Mouse (Mus musculus) midbrain, embryonic 10.5 days (tissue): ENCODE results near the gene Gpld1. TPM values are rescaled to one million over a fixed set of nuclear protein-coding genes. Genes with fewer than 3 reads are reported as not detected.
"Not testable (repeated sequence)": the region's sequence is repeated elsewhere in the genome, so short reads cannot be mapped to it uniquely, and the experiment has no call there.

Experiments used
- DNase-seq: peaks from one replicate; pipeline ENCODE4 v3.0.0-alpha.2; 2017; ENCODE audit warnings: low spot score
- H3K27ac ChIP-seq: fragments of 300-500 bp; sonication (generic); replicated peaks from 2 replicates; pipeline ENCODE4 v1.5.1; 2016; ENCODE audit warnings: mild to moderate bottlenecking
- H3K27me3 ChIP-seq: fragments of 300-500 bp; sonication (generic); 2 replicates; pipeline ENCODE4 v1.6.1; 2016; ENCODE audit warnings: low read depth, mild to moderate bottlenecking; ENCODE audit not compliant: poor library complexity, severe bottlenecking
- H3K36me3 ChIP-seq: fragments of 300-500 bp; sonication (generic); 2 replicates; pipeline ENCODE4 v1.6.1; 2016; ENCODE audit warnings: mild to moderate bottlenecking, moderate library complexity
- H3K4me1 ChIP-seq: fragments of 300-500 bp; sonication (generic); 2 replicates; pipeline ENCODE4 v1.6.1; 2016
- H3K4me3 ChIP-seq: fragments of 300-500 bp; sonication (generic); 2 replicates; pipeline ENCODE4 v1.5.1; 2016; ENCODE audit warnings: mild to moderate bottlenecking, moderate library complexity
- H3K9me3 ChIP-seq: fragments of 300-500 bp; sonication (generic); replicated peaks from 2 replicates; pipeline ENCODE4 v1.6.1; 2016; ENCODE audit warnings: mild to moderate bottlenecking
- WGBS: fragments of 180-500 bp; shearing (Covaris S2); methylation state at CpG from one replicate; pipeline ENCODE4 v1.1.7; 2016; 5-methylcytosine and 5-hydroxymethylcytosine counted together
- polyA plus RNA-seq: library from polyadenylated mRNA; unstranded; fragments of >200 nt; fragmentation: Nextera tagmentation; extraction: Ambion mirVana; gene quantifications from 2 replicates; pipeline ENCODE4 v1.2.1, GENCODE M21; 2016

The Gpld1 gene
- polyA plus RNA-seq, 1 experiment from 2014 or later = 0.21 TPM

DNA sequence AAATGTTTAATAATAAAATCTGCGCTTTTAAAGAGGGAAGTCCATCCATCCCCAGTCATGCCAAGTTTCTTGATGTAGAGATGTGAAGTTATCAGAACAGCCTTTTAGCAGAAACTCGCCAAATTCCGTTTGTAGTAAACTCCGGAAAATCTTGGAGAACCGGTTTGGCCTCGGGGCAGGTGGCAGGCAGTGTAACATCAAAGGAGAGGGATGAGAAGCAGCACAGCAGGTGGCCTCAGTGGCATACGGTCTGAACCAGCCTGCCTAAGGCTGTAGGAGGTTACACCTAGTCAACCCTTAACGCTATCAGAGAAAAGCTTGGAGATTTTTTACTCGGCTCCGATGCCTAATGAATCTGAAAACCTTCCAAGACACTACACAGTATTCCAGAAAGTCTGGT is 12.5 kb downstream of the Gpld1 start:
- Histone ChIP-seq H3K36me3 (no peaks in the 10 kb centered on the region), H3K27me3 (0 out of 2 replicates have a peak, but pooled peaks cover 4% of the 10 kb centered on the region), H3K9me3 (no peaks in the 10 kb centered on the region), H3K4me3 (no peak overlapping the region), H3K27ac (no peak overlapping the region), H3K4me1 (no peaks in the 10 kb centered on the region)
- 21% methylated on average over 10 of the region's 10 CpGs for WGBS
- DNase-seq = no peak

DNA sequence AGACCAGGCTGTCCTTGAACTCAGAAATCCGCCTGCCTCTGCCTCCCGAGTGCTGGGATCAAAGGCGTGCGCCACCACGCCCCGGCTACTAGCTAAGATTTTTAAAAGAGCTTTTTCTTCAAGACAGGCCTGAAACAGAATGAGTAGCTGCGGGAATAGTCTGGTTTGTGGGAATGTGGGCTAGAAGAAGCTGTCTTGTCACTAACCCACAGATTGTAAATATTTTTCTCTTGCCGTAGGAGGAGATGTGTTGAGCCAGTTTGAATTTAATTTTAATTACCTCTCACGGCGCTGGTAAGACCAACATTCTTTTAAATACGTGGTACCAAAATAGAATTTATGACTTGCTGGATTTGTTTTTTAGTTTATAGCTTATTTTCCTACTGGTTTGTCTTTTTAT is 15.7 kb downstream of the Gpld1 start:
- WGBS = 93% methylated on average over 11 of the region's 11 CpGs
- DNase-seq = no peak
- no peak overlapping the region for H3K27ac ChIP-seq

DNA sequence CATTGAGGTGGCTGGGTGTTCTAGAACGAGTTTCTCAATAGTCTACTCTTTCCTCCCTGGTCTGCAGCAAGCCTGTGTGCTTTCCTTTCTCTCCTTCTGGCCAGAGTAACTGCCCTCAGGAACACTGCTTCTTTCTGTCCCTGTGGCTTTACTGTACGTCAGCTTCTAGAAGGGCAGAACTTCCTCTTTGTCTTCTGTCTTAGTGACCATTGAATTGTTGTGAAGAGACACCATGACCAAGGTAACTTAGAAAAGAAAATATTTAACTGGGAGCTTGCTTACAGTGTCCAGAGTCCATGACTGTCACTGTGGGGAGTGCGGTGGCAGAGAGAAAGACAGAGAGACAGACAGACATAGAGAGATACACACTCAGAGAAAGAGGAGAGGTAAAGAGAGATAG is 17.1 kb downstream of the Gpld1 start:
- H3K4me1 ChIP-seq = peaks cover under 1% of the 10 kb centered on the region
- 89% methylated on average over 3 of the region's 3 CpGs for WGBS
- H3K27me3 ChIP-seq = peaks cover 10% of the 10 kb centered on the region
- no peaks in the 10 kb centered on the region for H3K36me3 ChIP-seq
- no peak overlapping the region for H3K4me3 ChIP-seq
- H3K9me3 ChIP-seq = no peaks in the 10 kb centered on the region
- H3K27ac ChIP-seq = no peak overlapping the region
- no peak for DNase-seq

More for the DNA sequence above, 15.7 kb downstream of the Gpld1 start:
- Histone ChIP-seq H3K9me3 (no peaks in the 10 kb centered on the region), H3K27me3 (0 out of 2 replicates have a peak, but pooled peaks cover 4% of the 10 kb centered on the region), H3K36me3 (no peaks in the 10 kb centered on the region), H3K4me3 (no peak overlapping the region), H3K4me1 (no peaks in the 10 kb centered on the region)

DNA sequence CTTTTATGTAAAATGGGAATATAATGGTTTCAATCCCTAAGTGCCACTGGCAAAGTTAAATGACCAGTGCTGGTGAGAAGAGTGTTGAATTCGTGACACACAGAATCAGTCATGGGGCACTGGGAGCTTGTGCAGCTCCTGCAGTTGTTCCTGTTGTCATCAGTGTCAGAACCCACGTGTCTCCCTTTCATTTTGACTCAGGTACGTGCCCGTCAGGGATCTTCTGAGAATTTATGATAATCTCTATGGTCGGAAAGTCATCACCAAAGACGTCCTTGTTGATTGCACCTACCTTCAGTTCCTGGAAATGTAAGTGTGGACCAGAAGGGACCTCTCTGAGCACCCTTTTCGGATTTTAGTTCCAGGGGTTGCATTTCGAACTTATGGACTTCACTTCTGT is 19.2 kb downstream of the Gpld1 start:
- 90% methylated on average over 8 of the region's 8 CpGs for WGBS
- no peak for DNase-seq
- no peaks in the 10 kb centered on the region for H3K36me3 ChIP-seq
- H3K9me3 ChIP-seq = no peaks in the 10 kb centered on the region
- H3K4me3 ChIP-seq = no peak overlapping the region
- H3K27ac ChIP-seq = no peak overlapping the region
- peaks cover 9% of the 10 kb centered on the region for H3K27me3 ChIP-seq
- H3K4me1 ChIP-seq = peaks cover 9% of the 10 kb centered on the region

DNA sequence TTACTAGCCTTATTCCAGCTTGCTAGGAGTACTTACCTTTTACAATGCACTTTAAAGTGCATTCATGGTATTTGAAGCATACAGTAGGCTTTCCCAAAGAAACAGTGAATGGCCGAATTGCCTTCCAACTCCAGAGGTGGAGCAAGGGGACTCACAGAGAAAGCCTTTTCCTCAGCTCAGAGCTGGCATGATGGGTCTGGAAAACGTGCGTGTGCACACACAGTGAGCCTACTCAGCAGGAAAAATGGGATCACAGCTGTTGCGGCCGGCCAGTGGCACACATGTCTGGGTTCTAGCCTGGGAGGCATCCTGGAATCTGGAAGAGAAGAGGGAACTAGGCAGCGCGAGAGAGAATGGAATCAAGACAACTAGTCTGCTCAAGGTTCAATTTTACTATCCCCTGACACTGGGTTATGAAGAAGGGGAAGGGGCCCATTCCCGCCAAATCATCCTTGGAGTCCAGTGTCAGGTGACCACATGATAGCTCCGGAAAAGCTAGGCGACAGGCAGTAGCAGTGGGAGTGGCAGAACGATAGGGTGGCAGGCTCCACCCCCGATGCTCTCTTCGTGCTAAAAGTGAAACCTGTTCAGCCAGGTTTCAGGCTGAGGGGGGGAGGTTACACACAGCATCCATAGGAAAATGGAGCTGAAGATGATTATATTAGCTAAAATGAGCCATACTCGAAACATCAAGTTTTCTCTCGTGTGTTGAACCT is 22.3 kb downstream of the Gpld1 start:
- Histone ChIP-seq H3K9me3 (no peaks in the 10 kb centered on the region), H3K36me3 (no peaks in the 10 kb centered on the region), H3K4me3 (peak overlapping the region; percentile 37), H3K27ac (no peak overlapping the region), H3K4me1 (peaks cover 9% of the 10 kb centered on the region), H3K27me3 (peaks cover 9% of the 10 kb centered on the region)
- 29% methylated on average over 15 of the region's 15 CpGs for WGBS
- no peak for DNase-seq

DNA sequence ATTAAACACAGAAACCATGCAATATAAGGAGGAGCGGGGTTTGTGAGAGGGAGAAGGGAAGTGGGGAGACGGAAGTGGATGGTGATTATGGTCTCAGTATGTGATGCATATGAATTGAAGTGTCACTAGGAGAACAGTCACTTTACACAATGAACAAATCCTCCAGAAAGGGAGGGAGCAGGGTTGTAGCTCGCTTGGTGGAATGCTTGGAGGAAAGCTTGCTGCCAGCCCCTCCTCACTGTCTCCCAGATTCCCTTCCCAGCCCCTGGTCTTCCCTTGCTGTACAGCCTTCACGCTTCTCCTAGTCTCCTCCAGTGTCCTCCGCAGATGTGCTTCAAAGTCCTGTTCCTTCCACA is 22.9 kb downstream of the Gpld1 start:
- 46% methylated on average over 5 of the region's 5 CpGs for WGBS
- peak overlapping the region; percentile 37 for H3K4me3 ChIP-seq
- H3K27ac ChIP-seq = no peak overlapping the region
- H3K9me3 ChIP-seq = no peaks in the 10 kb centered on the region
- H3K36me3 ChIP-seq = no peaks in the 10 kb centered on the region
- H3K27me3 ChIP-seq = peaks cover 9% of the 10 kb centered on the region
- H3K4me1 ChIP-seq = peaks cover 9% of the 10 kb centered on the region
- no peak for DNase-seq

DNA sequence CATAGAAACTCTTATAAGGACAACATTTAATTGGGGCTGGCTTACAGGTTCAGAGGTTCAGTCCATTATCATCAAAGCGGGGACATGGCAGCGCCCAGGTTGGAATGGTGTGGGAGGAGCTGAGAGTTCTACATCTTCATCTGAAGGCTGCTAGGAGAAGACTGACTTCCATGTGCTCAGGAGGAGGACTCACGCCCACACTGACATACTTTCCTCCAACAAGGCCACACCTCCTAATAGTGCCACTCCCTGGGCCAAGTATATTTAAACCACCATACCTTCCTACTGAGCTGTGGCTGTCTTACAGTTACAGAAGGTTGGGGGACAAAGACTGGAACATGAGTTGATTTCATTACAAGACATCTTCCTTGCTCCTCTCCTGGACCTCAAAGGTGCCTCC is 28.8 kb downstream of the Gpld1 start:
- H3K4me1 ChIP-seq, H3K36me3 ChIP-seq, DNase-seq, H3K4me3 ChIP-seq, H3K27me3 ChIP-seq, H3K27ac ChIP-seq, H3K9me3 ChIP-seq: not testable (repeated sequence)
- WGBS = 88% methylated on average over 3 of the region's 3 CpGs

DNA sequence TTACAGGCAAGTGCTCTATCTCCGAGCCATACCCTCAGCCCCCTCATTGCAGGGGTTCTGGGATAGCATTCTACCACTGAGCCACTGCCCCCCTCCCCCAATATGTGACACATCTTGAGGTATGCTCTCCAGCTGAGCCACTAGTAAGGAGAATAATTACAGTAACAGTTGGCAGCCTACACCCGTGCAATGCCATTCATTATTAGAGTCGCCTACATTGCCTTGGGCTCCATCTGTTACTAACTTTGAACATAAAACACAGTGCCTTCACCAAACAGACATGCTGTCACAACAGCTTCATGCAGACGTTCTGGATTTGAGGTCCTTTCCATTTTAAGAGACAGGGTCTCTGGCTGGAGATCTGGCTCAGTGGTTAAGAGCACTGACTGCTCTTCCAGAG is 33.4 kb downstream of the Gpld1 start:
- no peaks in the 10 kb centered on the region for H3K9me3 ChIP-seq
- no peak for DNase-seq
- no peaks in the 10 kb centered on the region for H3K27me3 ChIP-seq
- no peaks in the 10 kb centered on the region for H3K4me1 ChIP-seq
- no peak overlapping the region for H3K4me3 ChIP-seq
- H3K36me3 ChIP-seq = no peaks in the 10 kb centered on the region
- 83% methylated on average over 4 of the region's 4 CpGs for WGBS
- no peak overlapping the region for H3K27ac ChIP-seq

DNA sequence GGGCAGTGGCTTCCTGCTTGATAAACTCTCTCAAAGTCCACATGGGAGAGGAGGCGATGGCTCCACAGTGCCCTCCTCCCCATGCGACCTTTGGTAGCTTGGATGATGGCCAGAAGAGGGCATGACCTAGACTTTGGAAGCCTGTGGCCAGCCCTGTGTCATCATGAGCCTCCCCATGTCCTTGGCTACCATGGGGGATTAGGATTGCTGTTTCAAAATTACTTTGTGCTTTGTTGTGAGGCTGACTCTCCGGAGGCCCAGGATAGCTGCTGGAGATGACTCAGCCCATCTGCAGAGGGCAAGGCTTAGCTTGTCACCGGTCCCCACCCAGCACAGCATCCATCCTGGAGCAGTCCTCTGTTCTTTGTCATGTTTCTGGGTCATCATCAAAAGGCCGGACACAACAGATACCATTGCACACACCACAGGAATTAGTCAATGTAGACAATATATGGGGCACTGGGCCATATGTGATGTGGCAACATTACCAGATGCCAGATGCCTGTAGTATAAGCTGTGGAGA is 34.9 kb downstream of the Gpld1 start:
- Histone ChIP-seq H3K27me3 (no peaks in the 10 kb centered on the region), H3K9me3 (no peaks in the 10 kb centered on the region), H3K4me1 (no peaks in the 10 kb centered on the region), H3K36me3 (no peaks in the 10 kb centered on the region), H3K27ac (no peak overlapping the region), H3K4me3 (no peak overlapping the region)
- no peak for DNase-seq
- WGBS = 90% methylated on average over 5 of the region's 5 CpGs

DNA sequence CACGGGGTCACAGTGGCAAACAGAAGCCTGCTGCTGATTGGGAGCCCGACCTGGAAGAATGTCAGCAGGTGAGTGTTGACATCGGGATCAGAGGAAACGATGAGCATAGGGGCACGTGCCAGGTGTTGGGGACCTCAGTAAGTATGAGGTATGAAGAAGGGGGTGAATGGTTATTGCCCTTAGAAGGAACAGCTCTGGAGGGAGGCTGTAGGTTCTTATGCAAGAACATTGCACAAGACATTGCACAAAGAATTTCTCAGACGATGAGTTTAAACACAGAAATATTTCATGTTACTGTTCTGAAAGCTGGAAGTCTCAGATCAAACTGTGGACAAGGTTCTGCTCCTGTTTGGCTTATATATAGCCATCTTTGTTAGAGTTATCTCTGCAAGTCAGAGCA is 38.1 kb downstream of the Gpld1 start:
- WGBS = 93% methylated on average over 6 of the region's 6 CpGs
- Histone ChIP-seq H3K4me3 (no peak overlapping the region), H3K36me3 (no peaks in the 10 kb centered on the region), H3K9me3 (no peaks in the 10 kb centered on the region), H3K27ac (no peak overlapping the region), H3K27me3 (no peaks in the 10 kb centered on the region), H3K4me1 (no peaks in the 10 kb centered on the region)
- DNase-seq = no peak

DNA sequence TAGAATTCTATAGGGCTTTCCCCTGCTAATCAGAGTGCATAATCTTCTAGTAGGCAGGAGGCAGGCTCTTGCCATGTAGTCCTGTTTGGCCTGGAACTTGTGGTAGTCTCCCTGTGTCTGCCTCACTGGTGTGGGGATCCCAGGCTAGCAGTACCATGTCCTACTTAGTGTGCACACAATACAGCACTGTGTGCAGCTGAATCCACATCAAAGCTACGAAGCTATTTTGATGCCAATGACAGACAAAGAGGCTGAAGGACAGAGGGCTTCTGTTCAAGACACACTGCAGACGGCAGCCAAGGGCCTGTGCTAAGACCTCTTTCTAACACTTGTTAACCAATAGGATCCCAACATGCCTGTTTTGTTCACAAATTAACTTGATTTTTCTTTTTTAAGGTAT is 42.5 kb downstream of the Gpld1 start:
- no peak overlapping the region for H3K4me3 ChIP-seq

DNA sequence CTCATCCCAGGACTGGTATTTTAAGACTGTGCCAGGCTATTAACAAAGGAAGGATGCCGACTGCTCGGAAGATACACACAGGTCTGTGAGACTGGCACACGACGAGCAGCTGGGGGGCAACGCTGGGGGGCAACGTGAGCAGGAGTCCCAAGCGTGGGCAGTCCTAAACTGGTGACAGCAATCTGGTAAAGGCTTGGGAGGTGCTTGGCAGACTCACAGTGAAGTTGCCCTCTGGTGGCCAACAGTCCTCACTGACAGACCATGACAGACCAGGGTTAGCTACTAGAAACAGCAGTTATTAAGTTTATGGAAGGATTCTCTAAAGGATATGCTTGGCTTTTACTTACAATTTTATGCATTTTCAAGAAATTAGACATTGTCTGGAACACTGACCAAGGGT is 45.4 kb downstream of the Gpld1 start:
- no peaks in the 10 kb centered on the region for H3K9me3 ChIP-seq
- H3K36me3 ChIP-seq = peaks cover 38% of the 10 kb centered on the region
- 46% methylated on average over 7 of the region's 7 CpGs for WGBS
- peak; percentile 40 for DNase-seq
- peaks cover 4% of the 10 kb centered on the region; the same call in 1 of the 2 replicates for H3K4me1 ChIP-seq
- H3K4me3 ChIP-seq = no peak overlapping the region
- no peaks in the 10 kb centered on the region for H3K27me3 ChIP-seq
- no peak overlapping the region for H3K27ac ChIP-seq

More for the DNA sequence above, 42.5 kb downstream of the Gpld1 start:
- Histone ChIP-seq H3K27me3 (no peaks in the 10 kb centered on the region), H3K36me3 (peaks cover 12% of the 10 kb centered on the region), H3K4me1 (no peaks in the 10 kb centered on the region), H3K27ac (no peak overlapping the region), H3K9me3 (no peaks in the 10 kb centered on the region)
- no peak for DNase-seq
- 69% methylated on average over 2 of the region's 2 CpGs for WGBS

DNA sequence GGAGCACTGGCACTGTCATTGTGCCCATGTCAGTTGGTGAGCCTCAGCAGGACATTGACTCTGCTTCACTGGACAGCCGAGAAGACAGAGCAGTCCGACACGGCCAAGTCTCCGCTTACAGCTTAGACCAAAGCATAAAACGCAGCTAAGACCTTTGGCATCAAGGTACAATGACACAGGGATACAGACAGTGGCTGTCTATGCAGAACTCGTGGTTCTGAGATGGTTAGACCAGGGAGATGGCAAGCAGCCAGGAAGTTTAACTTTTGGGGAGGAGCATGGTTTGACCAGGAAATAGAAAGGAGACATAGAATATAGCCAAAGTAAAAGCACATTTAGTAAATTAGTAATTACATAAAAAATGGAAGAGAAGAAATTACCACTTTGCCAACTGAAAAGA is 46.1 kb downstream of the Gpld1 start:
- Histone ChIP-seq H3K4me1 (peaks cover 8% of the 10 kb centered on the region; the same call in 1 of the 2 replicates), H3K36me3 (peaks cover 45% of the 10 kb centered on the region), H3K27me3 (no peaks in the 10 kb centered on the region), H3K27ac (no peak overlapping the region), H3K9me3 (no peaks in the 10 kb centered on the region), H3K4me3 (no peak overlapping the region)
- DNase-seq = no peak
- WGBS = 84% methylated on average over 6 of the region's 6 CpGs
